ENCODE assay signal across 18 mouse cellular contexts in genomic region chr7:46609317-46609716, GRCm38 (mm10).
"Had no signal": no experiment of that assay in that cellular context is flagged by ENCODE, and none has a peak within 500 bp of the region (broad histone marks: within the 10 kb centered on the region; RNA-seq: fewer than 3 reads in every experiment).

No protein-coding gene starts in this region.

- H3K4me1 ChIP-seq: limb, embryonic 12.5 days; liver, embryonic 13.5 days; neural tube, embryonic 13.5 days had no signal

- H3K4me2 ChIP-seq: limb, embryonic 12.5 days; liver, embryonic 13.5 days; lung, embryonic 15.5 days; midbrain, embryonic 11.5 days; midbrain, embryonic 15.5 days; neural tube, embryonic 13.5 days had no signal

- H3K9me3 ChIP-seq: limb, embryonic 12.5 days; liver, embryonic 13.5 days; lung, embryonic 15.5 days; megakaryocyte, embryonic 14.5 days; midbrain, embryonic 15.5 days; neural tube, embryonic 13.5 days had no signal

- H3K27ac ChIP-seq: limb, embryonic 12.5 days; liver, embryonic 13.5 days; lung, embryonic 15.5 days; macrophage; midbrain, embryonic 15.5 days; neural tube, embryonic 13.5 days had no signal

- H3K9ac ChIP-seq: limb, embryonic 12.5 days; liver, embryonic 13.5 days; liver, postnatal 0 days; lung, embryonic 15.5 days; midbrain, embryonic 15.5 days; neural tube, embryonic 13.5 days had no signal

- H3K36me3 ChIP-seq: liver, embryonic 13.5 days; lung, embryonic 15.5 days had no signal

- H3K27me3 ChIP-seq: limb, embryonic 12.5 days; liver, embryonic 13.5 days; lung, embryonic 15.5 days; megakaryocyte, embryonic 14.5 days; midbrain, embryonic 15.5 days; neural tube, embryonic 13.5 days had no signal

- H3K4me3 ChIP-seq: limb, embryonic 12.5 days; liver, embryonic 13.5 days; lung, embryonic 15.5 days; megakaryocyte, embryonic 14.5 days; midbrain, embryonic 15.5 days; neural tube, embryonic 13.5 days had no signal

- DNase-seq: kidney, postnatal 25 days; layer of hippocampus, adult 9-11 months; layer of hippocampus, postnatal 36 days; liver; liver, embryonic 13.5 days; liver, postnatal 0 days; lung, postnatal 14 days; retina, postnatal 1 day; right cerebral cortex, postnatal 14 days; thymus, adult 18-20 months; thymus, postnatal 14 days had no signal

- ATAC-seq: liver, postnatal 0 days; midbrain, embryonic 15.5 days had no signal
